Mouse (Mus musculus): ENCODE data around the gene Ctnnal1. TPM values are rescaled to one million over a fixed set of nuclear protein-coding genes. Genes with fewer than 3 reads are reported as not detected.

Gene Ctnnal1
- polyA plus RNA-seq, 1 experiment from 2014 or later = 9.3 TPM

DNA sequence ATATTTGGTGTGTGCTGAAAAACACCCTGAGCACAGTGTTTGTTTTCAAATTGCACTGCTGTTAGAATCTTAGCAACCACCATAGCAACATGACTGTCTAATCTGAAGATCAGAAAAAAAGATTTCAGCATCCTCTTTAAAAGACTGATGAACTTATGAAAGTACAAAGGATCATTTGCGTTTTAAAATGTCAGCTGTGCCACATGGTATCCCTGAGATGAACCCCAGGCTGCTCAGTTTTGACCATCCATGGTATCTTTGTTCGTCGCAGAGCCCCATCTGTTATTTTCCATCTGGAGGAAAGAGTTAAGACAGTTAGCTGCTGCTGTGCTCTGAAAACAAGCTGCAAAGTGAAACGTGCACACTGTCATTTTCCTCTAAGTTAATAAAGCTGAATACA is 52.9 kb downstream of the Ctnnal1 start:
- no peak for ATAC-seq (ENCODE audit: low FRiP score, low TSS enrichment)
- WGBS = 68% methylated on average over 4 of the region's 4 CpGs

DNA sequence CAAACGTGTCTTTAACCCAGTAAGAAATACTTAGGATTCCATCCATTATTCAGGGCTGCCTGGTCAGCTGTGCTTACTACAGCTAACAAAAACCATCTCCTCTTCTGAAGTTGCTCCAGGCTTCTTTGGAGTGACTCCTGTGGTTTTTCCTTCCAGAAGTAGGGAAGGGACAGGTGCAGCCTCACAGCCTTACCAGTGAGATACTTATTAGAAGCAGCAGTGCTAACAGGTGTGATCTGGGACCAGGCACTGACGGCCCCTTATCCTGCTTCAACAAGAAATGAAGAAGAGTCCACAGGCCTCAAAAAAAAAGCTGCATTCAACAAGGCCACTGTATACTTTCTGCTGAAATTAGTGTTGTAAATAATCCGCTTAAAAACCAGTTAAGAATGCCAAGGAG is 53.3 kb downstream of the Ctnnal1 start:
- ATAC-seq (ENCODE audit: low FRiP score, low TSS enrichment) (no peak), DNase-seq (ENCODE audit: low spot score) (no peak)
- H3K9me3 ChIP-seq (ENCODE audit: control insufficient read depth, low read length) = no peaks in the 10 kb centered on the region
- TF ChIP-seq EP300 (optimal IDR thresholded peaks at IDR 0.05) (no peak), CTCF (IDR thresholded peaks at IDR 0.05; ENCODE audit: low read depth) (no peak)
- 67% methylated on average over 3 of the region's 3 CpGs for WGBS
- no peak overlapping the region for H3K27ac ChIP-seq (replicated peaks)
- no peak overlapping the region for H3K4me2 ChIP-seq (replicated peaks; ENCODE audit: low read depth)
- no peak overlapping the region for H3K9ac ChIP-seq (ENCODE audit: low read length)
- no peaks in the 10 kb centered on the region for H3K4me1 ChIP-seq (replicated peaks; ENCODE audit: control insufficient read depth, insufficient read depth)
- no peak overlapping the region for H3K4me3 ChIP-seq (ENCODE audit: low read depth, low read length)
- H3K27me3 ChIP-seq (ENCODE audit: control insufficient read depth, insufficient read depth, low read length) = no peaks in the 10 kb centered on the region
- H3K36me3 ChIP-seq (ENCODE audit: control insufficient read depth, insufficient read depth, low read length) = no peaks in the 10 kb centered on the region; the same call in 1 of the 2 replicates

More for the DNA sequence above, 52.9 kb downstream of the Ctnnal1 start:
- Histone ChIP-seq H3K9ac (ENCODE audit: low read length) (no peak overlapping the region), H3K4me2 (replicated peaks; ENCODE audit: low read depth) (no peak overlapping the region), H3K27ac (replicated peaks) (no peak overlapping the region), H3K27me3 (ENCODE audit: control insufficient read depth, insufficient read depth, low read length) (no peaks in the 10 kb centered on the region), H3K4me3 (ENCODE audit: low read depth, low read length) (no peak overlapping the region), H3K4me1 (replicated peaks; ENCODE audit: control insufficient read depth, insufficient read depth) (no peaks in the 10 kb centered on the region), H3K36me3 (ENCODE audit: control insufficient read depth, insufficient read depth, low read length) (no peaks in the 10 kb centered on the region), H3K9me3 (ENCODE audit: control insufficient read depth, low read length) (no peaks in the 10 kb centered on the region)
- no peak for TF ChIP-seq EP300 (optimal IDR thresholded peaks at IDR 0.05)
- DNase-seq (ENCODE audit: low spot score) = no peak

DNA sequence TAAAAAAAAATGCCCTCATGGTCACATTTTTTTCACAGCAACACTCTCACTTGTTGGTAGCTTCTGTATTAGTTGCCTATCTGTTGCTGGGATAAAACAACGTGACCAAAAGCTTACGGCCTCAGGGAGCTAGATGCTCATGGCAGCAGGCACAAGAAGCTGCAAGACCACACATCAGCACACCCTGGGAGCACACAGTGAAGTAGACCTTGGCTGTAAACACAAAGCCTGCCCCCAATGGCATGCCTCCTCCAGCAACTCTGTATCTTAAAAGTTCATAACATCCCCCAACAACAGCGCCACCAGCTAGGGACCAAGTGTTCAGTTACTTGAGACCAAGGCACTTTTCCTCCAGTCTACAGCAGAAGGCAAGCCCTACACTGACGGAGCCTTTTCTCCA is 55.9 kb downstream of the Ctnnal1 start:
- peaks cover 5% of the 10 kb centered on the region; the same call in 1 of the 2 replicates for H3K36me3 ChIP-seq (ENCODE audit: control insufficient read depth, insufficient read depth, low read length)
- no peaks in the 10 kb centered on the region for H3K27me3 ChIP-seq (ENCODE audit: control insufficient read depth, insufficient read depth, low read length)
- ATAC-seq (ENCODE audit: low FRiP score, low TSS enrichment) (no peak), DNase-seq (ENCODE audit: low spot score) (no peak)
- no peak overlapping the region for H3K27ac ChIP-seq (replicated peaks)
- WGBS = 74% methylated on average over 4 of the region's 4 CpGs
- H3K4me2 ChIP-seq (replicated peaks; ENCODE audit: low read depth) = no peak overlapping the region
- no peak overlapping the region for H3K9ac ChIP-seq (ENCODE audit: low read length)
- no peak for TF ChIP-seq EP300 (optimal IDR thresholded peaks at IDR 0.05)
- no peak overlapping the region for H3K4me3 ChIP-seq (ENCODE audit: low read depth, low read length)
- H3K4me1 ChIP-seq (replicated peaks; ENCODE audit: control insufficient read depth, insufficient read depth) = no peaks in the 10 kb centered on the region
- no peaks in the 10 kb centered on the region for H3K9me3 ChIP-seq (ENCODE audit: control insufficient read depth, low read length)

- Histone ChIP-seq H3K27ac (replicated peaks) (0 out of 2 replicates have a peak overlapping the region, but pooled peaks have one; percentile 24), H3K9ac (ENCODE audit: low read length) (peak overlapping the region; percentile 92), H3K27me3 (ENCODE audit: control insufficient read depth, insufficient read depth, low read length) (no peaks in the 10 kb centered on the region), H3K36me3 (ENCODE audit: control insufficient read depth, insufficient read depth, low read length) (peaks cover 5% of the 10 kb centered on the region; the same call in 1 of the 2 replicates), H3K4me2 (replicated peaks; ENCODE audit: low read depth) (peak overlapping the region; percentile 95), H3K4me1 (replicated peaks; ENCODE audit: control insufficient read depth, insufficient read depth) (peaks cover 6% of the 10 kb centered on the region; the same call in 1 of the 2 replicates), H3K9me3 (ENCODE audit: control insufficient read depth, low read length) (no peaks in the 10 kb centered on the region), H3K4me3 (ENCODE audit: low read depth, low read length) (peak overlapping the region; percentile 93)
- DNase-seq (ENCODE audit: low spot score) (no peak), ATAC-seq (ENCODE audit: low FRiP score, low TSS enrichment) (0 out of 2 replicates have a peak, but pooled peaks have one; percentile 1)
- WGBS = 1% methylated on average over 25 of the region's 25 CpGs
- TF ChIP-seq EP300 (optimal IDR thresholded peaks at IDR 0.05) (no peak), CTCF (IDR thresholded peaks at IDR 0.05; ENCODE audit: low read depth) (0 out of 2 replicates have a peak, but pooled peaks have one; percentile 5)
Measured at GRCm38 (mm10) chr4:56802669-56803150, 62.3 kb downstream of the Ctnnal1 start.

DNA sequence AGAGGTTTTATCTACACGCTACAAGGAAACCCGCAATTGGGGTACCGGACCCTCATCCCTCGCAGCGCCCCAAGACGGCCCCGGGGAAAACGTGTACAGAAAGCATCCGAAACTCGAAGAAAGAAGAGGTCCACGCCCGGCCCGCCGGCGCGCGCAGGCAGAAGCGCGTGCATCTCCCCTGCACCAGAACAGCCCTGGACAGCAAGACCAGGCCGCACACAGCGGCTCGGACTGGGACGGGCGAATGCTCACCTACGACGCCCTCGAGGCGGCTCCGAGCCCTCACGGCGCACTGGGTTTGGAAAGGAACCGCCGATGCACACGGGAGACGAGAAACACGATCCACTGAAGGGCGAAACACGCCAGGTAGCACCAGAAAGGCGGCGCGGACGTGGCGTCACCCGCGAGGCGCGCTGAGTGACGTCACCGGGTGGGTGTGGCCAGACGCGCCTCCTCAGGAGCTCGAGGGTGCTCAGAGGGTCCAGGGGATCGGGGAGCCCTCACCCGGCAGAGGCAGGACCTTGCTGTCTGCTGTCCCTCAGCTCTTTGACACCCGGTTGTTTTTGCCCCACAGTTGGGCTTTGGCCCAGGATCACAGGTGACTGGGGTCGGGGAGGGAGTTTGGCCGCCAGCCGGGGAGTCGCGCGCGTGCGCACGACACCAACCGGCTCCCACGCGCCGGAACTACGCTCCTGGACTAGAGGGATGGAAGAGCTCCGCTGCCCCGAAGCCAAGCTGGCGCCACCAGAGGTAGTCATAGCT is 62.9 kb downstream of the Ctnnal1 start, which contains the start of the genes Elp1 and Fam206a:
Elp1 (minus strand) TSS at position 425 of the 762 bp plus-strand sequence.
Fam206a (plus strand) TSS at position 439 of the 762 bp plus-strand sequence.
- Histone ChIP-seq H3K9me3 (ENCODE audit: control insufficient read depth, low read length) (no peaks in the 10 kb centered on the region), H3K36me3 (ENCODE audit: control insufficient read depth, insufficient read depth, low read length) (peaks cover 8% of the 10 kb centered on the region), H3K27ac (replicated peaks) (peak within 1 kb of the TSS; percentile 82), H3K4me3 (ENCODE audit: low read depth, low read length) (peak within 1 kb of the TSS; percentile 93), H3K9ac (ENCODE audit: low read length) (peak within 1 kb of the TSS; percentile 92), H3K27me3 (ENCODE audit: control insufficient read depth, insufficient read depth, low read length) (no peaks in the 10 kb centered on the region), H3K4me2 (replicated peaks; ENCODE audit: low read depth) (peak within 1 kb of the TSS; percentile 95), H3K4me1 (replicated peaks; ENCODE audit: control insufficient read depth, insufficient read depth) (peaks cover 6% of the 10 kb centered on the region; the same call in 1 of the 2 replicates)
- ATAC-seq (ENCODE audit: low FRiP score, low TSS enrichment) = peak; percentile 96
- under 1% methylated on average over 72 of the region's 72 CpGs for WGBS
- DNase-seq (ENCODE audit: low spot score) = peak; percentile 95
- TF ChIP-seq EP300 (optimal IDR thresholded peaks at IDR 0.05) (no peak), CTCF (IDR thresholded peaks at IDR 0.05; ENCODE audit: low read depth) (no peak)

DNA sequence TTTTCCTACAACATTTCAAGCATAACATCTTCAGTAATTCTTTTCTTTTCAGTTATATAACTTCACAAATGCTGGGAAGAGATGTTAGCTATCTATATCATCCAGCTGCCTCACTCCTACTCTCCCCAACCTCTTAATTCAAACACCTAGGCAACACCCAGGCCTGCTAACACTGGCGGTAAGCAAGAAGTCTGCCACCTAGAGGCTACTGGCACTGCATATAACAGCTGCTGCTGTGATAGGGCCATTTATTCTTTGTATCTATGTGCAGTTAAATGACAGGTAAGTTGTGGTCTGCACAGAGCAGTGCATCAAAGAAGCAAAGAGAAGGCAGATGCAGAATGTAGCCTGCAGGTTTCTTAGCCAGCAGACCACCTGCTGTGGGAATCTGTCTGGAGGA is 73.6 kb downstream of the Ctnnal1 start:
- no peaks in the 10 kb centered on the region for H3K27me3 ChIP-seq (ENCODE audit: control insufficient read depth, insufficient read depth, low read length)
- DNase-seq (ENCODE audit: low spot score) (no peak), ATAC-seq (ENCODE audit: low FRiP score, low TSS enrichment) (no peak)
- TF ChIP-seq CTCF (IDR thresholded peaks at IDR 0.05; ENCODE audit: low read depth) (peak; percentile 67), EP300 (optimal IDR thresholded peaks at IDR 0.05) (no peak)
- H3K4me1 ChIP-seq (replicated peaks; ENCODE audit: control insufficient read depth, insufficient read depth) = no peaks in the 10 kb centered on the region
- WGBS = 27% methylated on average over 1 of the region's 1 CpGs
- peaks cover 56% of the 10 kb centered on the region for H3K36me3 ChIP-seq (ENCODE audit: control insufficient read depth, insufficient read depth, low read length)
- no peak overlapping the region for H3K27ac ChIP-seq (replicated peaks)
- no peak overlapping the region for H3K4me2 ChIP-seq (replicated peaks; ENCODE audit: low read depth)
- H3K9ac ChIP-seq (ENCODE audit: low read length) = no peak overlapping the region
- no peak overlapping the region for H3K4me3 ChIP-seq (ENCODE audit: low read depth, low read length)
- H3K9me3 ChIP-seq (ENCODE audit: control insufficient read depth, low read length) = no peaks in the 10 kb centered on the region
